Mouse (Mus musculus) right cerebral cortex, adult 18-20 months (tissue): ENCODE data around the gene Zfp455.
"Not testable (repeated sequence)": the region's sequence is repeated elsewhere in the genome, so short reads cannot be mapped to it uniquely, and the experiment has no call there.

Experiments
- DNase-seq: peaks from one replicate; pipeline ENCODE4 v3.0.0; 2022; ENCODE audit warnings: mixed read lengths

Zfp455 gene

DNA sequence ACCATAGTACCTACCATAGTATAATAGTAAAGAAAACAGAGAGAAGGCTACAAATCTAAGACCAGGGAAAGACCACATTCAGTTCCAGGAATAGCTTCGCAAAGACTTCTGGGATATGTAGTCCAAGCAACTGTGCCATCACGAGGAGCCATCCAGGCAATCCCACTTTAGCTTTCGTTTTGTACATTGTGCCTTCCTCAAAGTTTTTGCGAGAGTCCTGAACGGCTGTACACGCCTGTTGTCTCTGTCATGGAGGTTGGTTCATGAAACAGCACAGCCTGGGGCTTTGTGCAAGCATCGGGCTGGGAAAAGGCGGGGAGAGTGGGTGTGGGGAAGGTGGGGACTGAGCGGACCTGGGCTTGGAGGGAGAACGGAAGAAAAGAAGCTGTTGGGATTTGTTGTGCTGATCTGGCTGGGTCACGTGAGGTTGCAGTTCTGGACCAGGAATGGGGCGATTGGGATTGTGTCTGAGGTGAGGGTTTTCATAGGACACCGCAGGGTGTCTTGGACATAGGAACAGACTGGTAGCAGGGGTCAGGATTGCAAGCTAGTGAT, at the start of gene Zfp455:
TSS of gene Zfp455 (plus strand) at position 167 of the 555 bp plus-strand sequence.
- DNase-seq, result peak; percentile 62

GRCm38 (mm10) chr13:67166122-67166521, 28.2 kb upstream of the Zfp455 start:
- DNase-seq, result not testable (repeated sequence)

DNA sequence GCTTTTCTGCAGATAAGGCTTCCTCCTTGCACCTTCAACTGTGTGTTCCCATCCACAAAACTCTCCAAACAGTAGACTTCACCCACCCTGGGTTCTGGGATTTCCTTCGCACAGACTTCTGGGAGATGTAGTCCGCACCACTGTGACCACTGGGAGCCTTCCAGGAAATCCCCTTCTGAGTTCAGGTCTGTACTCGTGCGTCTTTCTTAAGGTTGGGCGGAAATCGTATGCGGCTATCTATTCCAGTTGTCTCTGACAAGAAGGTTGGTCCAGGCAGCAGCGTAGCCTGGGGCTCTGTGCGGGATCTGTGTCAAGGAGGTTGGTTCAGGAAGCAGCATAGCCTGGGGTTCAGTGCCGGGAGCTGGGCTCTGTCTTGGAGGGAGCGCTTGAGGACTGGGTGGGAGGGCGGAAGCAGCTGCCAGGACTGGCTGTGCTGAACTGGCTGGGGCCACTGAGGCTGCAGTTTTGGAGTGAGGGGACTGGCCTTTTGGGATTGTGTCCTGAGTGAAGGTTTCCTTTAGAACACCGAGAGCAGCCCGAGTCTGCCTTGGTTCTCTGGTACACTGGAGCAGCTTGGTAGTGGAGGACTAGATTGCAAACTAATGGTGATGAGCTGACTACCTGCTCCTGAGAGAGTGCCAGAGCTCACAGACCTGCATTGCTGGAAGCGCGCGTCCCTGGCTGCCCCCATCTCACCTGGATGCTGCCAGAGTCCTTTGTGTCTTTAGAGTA, 21.1 kb upstream of the Zfp455 start, which contains the start of gene Rsl1:
TSS of gene Rsl1 (plus strand) at position 192 of the 732 bp plus-strand sequence.
- DNase-seq, result peak; percentile 84

GRCm38 (mm10) chr13:67173723-67174055, 20.6 kb upstream of the Zfp455 start:
- DNase-seq, result no peak

- DNase-seq, result no peak
These were observed 7.3 kb downstream of the Zfp455 start for GRCm38 (mm10) chr13:67201656-67202055.

DNA sequence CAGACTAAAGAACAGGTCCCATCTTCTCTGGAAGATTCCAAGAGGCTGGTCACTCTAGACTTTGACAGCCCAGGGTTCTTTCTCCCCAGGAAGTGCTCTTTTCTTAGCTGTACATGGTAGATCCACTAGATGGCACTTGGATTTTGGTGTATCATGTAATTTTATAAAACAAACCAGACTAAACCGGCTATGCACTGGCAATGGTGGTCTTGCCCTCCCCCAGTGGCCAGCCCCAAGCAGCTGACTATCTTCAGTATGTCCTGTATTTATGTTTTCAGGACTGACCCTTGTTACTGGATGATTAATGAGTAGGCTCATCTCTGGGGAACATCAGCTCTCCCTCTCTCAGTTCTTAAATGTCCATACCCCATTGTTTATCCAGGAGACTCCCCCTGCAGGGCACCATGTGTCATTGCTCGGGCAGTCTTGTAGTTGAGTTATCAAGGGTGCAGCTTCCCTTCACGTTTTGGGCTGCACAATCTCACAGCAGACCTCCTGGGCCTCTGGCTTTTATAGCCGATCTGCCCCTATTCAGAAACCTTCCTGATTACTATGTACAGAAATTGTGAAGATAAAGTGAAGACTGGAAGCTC, 19.8 kb downstream of the Zfp455 start:
- no peak for DNase-seq
